Mouse (Mus musculus): ENCODE data around the gene Nkg7.

- TF ChIP-seq CTCF (IDR thresholded peaks at IDR 0.05; ENCODE audit: extremely low read depth, insufficient read depth, insufficient read length, insufficient replicate concordance), result no peak
- TF ChIP-seq POLR2A (IDR thresholded peaks at IDR 0.05; ENCODE audit: low read depth, low read length), result no peak
Measured at GRCm38 (mm10) chr7:43441071-43441470, 4.2 kb downstream of the Nkg7 start.
